Mouse (Mus musculus): ENCODE data around the gene Rnf167.

Gene Rnf167

GRCm38 (mm10) chr11:70638293-70638692 is 8.7 kb upstream of the Rnf167 start:
- no peak for DNase-seq (ENCODE audit: low spot score)

DNA sequence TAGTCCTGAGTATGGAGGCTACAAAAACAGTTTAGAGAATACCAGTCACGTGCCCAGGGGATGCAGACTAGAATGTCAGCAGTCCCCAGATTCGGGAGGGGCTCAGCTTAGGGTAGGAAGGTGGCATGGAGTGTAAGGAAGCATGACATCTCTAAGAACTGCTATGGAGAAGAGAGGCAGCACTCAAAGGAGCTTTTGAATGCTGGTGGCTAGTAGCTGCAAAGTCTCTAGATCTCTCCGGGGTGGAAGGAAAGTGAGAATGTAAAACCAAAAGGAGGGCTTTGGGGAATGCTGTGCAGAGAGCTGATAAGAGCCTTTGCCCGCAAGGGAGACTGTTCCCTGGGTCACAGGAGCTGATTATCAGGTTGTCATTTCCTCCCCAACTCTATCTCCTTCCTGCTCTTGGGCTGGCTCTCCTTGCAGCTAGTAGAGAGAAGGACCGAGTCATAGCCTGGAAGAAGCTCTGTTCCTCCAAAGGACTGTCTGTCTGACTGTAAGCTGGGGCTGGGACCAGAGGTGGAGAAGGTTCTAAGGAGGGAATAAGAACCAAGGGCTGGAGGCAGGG is 8.2 kb upstream of the Rnf167 start, which contains the start of gene Gp1ba:
Gene Gp1ba, plus strand, starts transcription at position 409 of the 565 bp plus-strand sequence.
- DNase-seq (ENCODE audit: low spot score) = no peak

DNA sequence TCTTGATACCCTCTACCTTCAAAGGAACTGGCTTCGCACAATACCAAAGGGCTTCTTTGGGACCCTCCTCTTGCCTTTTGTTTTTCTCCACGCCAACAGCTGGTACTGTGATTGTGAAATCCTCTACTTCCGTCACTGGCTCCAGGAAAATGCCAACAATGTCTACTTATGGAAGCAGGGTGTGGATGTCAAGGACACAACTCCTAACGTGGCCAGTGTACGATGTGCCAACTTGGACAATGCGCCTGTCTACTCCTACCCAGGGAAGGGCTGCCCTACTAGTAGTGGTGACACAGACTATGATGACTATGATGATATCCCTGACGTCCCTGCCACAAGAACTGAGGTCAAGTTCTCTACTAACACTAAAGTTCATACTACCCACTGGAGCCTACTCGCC is 7.1 kb upstream of the Rnf167 start:
- no peak for DNase-seq (ENCODE audit: low spot score)

- DNase-seq (ENCODE audit: low spot score) = no peak
These were observed 5.8 kb upstream of the Rnf167 start for GRCm38 (mm10) chr11:70641241-70641640.

- DNase-seq (ENCODE audit: low spot score) = no peak
These were observed 4.0 kb upstream of the Rnf167 start for GRCm38 (mm10) chr11:70643051-70643450.

DNA sequence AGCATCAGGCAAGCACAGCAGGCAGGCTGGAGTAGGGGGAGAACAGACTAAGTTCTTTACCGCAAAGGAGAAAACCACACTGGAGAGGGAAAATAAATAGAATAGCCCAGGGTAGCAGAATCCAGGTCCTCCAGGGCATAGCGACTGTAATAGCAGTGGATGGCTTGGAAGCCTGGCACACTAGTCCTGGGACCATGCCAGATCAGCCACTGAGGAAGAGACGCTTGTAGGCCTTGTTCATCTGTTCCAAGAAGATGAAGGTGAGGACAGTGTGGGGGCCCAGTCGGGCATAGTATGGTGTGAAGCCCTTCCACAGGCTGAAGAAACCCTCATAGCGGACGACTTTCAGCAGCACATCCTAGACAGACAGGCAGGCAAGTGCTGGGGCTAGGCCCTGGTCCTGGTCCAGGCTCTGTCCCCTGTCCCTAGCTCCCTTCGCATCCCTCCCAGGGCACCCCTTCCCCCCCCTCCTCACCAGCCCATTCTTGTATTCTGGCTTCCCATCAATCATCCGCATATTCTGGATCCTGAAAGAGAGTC is 2.4 kb upstream of the Rnf167 start:
- no peak for DNase-seq (ENCODE audit: low spot score)

GRCm38 (mm10) chr11:70645461-70646258 is 1.4 kb upstream of the Rnf167 start:
- no peak for DNase-seq (ENCODE audit: low spot score)

GRCm38 (mm10) chr11:70646259-70646555 is 828 bp upstream of the Rnf167 start:
- no peak for DNase-seq (ENCODE audit: low spot score)

DNA sequence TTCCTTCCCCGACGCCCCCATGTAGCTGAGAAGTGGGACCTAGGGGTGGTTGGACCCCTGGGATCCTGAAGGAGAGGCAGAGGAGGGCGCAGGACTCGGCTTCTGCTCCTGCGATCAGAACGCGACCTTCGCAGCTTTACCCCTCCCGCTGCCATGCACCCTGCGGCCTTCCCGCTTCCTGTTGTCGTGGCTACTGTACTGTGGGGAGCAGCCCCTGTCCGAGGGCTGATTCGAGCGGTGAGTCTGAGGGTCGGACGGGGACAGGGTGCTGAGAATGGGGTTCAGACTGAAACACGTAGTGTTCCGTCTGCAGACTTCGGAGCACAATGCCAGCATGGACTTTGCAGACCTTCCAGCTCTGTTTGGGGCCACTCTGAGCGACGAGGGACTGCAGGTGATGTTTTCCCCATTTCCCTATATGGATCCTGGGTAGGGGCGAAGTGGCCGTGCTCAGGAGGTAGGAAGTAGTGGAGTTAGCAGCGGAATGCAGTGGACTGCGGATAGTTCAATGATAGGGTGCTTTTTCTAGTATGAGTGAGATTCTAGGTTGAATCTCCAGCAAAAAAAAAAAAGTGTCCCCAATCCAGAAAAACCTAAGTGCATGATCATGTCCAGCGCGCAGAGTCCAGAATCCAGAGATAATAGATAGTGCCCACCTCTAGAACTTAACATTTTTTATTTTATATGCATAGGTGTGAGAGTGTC is 833 bp downstream of the Rnf167 start:
- DNase-seq (ENCODE audit: low spot score) = peak; percentile 50

GRCm38 (mm10) chr11:70648512-70648911 is 1.5 kb downstream of the Rnf167 start:
- no peak for DNase-seq (ENCODE audit: low spot score)

DNA sequence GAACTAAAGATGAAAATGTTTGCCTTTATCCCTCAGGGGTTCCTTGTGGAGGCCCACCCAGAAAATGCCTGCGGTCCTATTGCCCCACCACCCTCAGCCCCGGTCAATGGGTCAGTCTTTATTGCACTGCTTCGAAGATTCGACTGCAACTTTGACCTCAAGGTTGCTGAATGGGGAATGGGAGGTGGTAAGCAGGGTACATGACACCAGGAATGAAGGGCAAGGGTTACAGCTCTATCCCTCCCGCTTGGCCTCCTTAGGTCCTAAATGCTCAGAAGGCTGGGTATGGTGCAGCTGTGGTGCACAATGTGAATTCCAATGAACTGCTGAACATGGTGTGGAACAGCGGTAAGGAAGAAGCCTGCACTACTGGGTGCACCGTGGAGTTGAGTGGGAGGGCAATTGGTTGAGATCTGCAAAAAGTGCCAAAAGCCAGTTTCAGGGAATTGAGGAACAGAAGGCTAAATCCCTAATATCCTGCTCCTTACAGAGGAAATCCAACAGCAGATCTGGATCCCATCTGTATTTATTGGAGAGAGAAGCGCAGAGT is 2.2 kb downstream of the Rnf167 start:
- DNase-seq (ENCODE audit: low spot score) = no peak

DNA sequence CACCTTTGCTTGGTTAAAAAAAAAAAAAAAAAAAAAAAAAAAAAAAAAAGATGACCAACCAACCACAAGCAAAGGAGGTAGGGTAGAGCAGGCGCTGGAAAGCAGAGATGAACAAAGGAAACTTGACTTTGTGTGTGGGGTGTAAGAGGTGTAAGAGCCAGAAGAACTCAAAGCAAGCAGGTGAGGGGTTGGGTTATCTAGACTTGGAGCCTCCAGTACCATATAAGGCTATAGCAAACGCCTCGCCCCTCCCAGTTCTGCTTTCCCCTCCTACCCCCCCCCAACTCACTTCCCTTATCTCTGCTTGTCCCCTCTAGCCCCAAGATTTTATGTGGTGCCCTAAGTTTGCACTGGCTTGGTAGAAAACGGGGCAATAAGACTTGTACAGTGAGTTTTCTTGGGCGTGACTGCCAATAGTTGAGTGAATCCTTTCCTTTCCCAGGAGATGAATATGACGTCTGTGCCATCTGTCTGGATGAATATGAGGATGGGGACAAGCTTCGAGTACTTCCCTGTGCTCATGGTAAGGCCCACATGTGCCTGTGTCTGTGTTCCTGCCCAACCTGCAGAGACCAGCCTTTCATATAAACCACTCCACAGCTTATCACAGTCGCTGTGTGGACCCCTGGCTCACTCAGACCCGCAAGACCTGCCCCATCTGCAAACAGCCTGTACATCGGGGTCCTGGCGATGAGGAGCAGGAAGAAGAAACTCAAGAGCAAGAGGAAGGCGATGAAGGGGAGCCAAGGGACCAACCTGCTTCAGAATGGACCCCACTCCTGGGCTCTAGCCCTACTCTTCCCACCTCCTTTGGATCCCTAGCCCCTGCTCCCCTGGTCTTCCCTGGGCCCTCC is 3.5 kb downstream of the Rnf167 start:
- DNase-seq (ENCODE audit: low spot score) = no peak

DNA sequence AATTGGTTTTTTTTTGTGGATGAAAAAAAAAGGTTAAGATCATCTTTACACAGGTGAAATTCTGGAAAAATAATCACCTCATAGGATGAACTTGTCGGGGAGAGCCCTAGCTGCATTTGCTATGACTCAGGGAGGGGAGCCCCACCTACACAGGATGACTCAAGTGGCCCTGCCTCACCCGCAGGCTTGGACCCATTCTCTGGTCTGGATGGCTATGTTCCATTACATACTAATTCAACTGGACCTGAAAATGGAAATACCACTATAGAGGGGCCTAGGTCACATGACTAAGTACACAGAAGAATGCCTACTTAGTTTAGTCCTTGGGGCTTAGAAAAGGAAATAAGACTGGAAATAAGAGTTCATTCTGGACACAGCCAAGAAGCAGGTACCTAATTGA is 4.4 kb downstream of the Rnf167 start:
- DNase-seq (ENCODE audit: low spot score) = no peak

GRCm38 (mm10) chr11:70652029-70652883 is 5.2 kb downstream of the Rnf167 start:
- no peak for DNase-seq (ENCODE audit: low spot score)

- DNase-seq (ENCODE audit: low spot score) = no peak
These were observed 5.9 kb downstream of the Rnf167 start for GRCm38 (mm10) chr11:70652884-70653344.

- peak; percentile 73 for DNase-seq (ENCODE audit: low spot score)
These were observed 6.5 kb downstream of the Rnf167 start for GRCm38 (mm10) chr11:70653345-70654197.

DNA sequence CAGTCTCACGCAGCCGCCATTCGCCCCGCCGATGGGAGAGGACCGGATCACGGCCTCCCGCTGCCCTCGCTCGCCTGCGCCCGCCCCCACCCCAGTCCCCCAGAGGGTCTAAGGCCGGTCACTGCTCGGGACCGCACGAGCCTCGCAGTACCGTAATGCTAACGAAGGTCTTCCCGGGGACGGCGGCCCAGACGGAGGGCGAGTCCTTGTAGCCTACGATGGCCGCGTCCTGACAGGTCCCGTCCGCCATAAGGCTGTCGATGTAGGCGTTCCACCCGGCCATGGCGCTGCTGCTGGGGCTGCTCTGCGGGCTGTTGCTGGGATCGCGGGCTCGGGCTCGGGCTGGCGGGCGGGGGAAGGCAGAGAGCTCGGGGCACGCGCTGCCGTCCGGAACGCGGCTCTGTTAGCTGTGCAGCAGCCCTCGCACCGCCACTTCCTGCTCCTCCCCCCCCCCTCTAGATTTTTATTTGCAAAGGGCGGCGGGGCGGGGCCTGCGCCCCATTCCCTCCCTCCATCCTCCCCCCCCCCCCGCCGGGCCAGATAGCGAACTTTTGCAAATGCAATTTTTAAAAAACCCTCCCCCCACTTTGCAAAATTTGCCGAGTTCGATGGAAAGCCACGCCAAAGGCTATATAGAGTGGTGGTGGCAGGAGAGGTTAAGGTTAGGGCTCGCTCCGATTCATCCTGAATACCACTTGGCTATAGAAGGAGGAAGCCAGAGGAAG is 7.3 kb downstream of the Rnf167 start, which contains the start of gene Pfn1:
Gene Pfn1, minus strand, starts transcription at position 447 of the 725 bp plus-strand sequence.
- DNase-seq (ENCODE audit: low spot score) = peak; percentile 78

DNA sequence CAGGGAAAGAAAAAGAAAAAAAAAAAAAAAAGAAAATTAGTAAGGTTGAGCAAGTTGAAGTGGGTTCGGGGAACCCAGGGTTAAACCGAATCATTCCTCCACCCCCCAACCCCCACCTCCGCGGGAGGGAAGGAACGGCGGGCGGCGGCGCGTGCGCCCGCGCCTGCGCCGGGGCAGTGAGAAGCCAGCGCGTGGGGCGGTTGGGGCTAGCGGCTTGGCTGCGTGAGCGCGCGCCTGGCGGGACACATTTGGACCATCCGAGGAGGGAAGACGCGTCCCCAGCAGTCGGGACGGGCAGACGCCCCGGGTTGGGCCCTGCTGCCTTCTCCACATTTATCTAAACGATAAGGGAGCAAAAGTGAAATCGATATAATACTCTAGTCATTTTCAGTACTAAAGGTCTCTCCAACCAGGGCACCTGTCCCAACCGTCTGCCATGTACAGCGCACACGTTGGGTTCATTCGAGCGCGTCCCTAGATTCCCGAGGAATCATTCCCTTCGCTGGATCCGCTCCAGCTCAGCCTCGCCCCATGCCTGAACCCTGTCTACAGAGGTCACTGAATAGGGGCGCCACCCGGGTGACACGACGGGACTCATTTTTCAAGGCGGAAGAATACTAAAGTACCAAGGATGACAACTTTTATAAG is 8.0 kb downstream of the Rnf167 start:
- DNase-seq (ENCODE audit: low spot score) = peak; percentile 85

All from ovary, postnatal 36 days (tissue).